Mouse (Mus musculus) stomach, postnatal 0 days (tissue): Measurements from ENCODE around the gene Dennd4b.

Source experiments
- CTCF ChIP-seq: IDR thresholded peaks from 2 replicates; pipeline ENCODE4 v1.5.1; 2016; ENCODE audit warnings: antibody characterized with exemption, low read depth, mild to moderate bottlenecking, moderate library complexity
- EP300 ChIP-seq: optimal IDR thresholded peaks from 2 replicates; pipeline ENCODE3; 2016; ENCODE audit warnings: antibody characterized with exemption

DNA sequence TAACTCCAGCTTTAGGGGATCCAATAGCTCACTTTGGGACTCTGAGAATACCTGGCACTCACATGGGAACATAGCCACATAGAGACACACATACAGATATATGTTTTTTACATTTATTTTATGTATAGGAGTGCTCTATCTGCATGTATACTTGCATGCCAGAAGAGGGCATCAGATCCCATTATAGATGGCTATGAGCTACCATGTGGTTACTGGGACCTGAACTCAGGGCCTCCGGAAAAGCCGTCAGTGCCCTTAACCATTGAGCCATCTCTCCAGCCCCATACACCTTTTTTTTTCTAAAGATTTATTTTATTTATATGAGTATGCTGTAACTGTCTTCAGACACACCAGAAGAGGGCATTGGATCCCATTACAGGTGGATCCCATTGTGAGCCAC is 19.2 kb downstream of the Dennd4b start:
- TF ChIP-seq EP300 = no peak
- peak; percentile 30 for TF ChIP-seq CTCF
